Mouse (Mus musculus) lung, postnatal 0 days (tissue): Measurements from ENCODE around the gene Hs6st3.

Source experiments
- CTCF ChIP-seq: IDR thresholded peaks from 2 replicates; pipeline ENCODE4 v1.5.1; 2016; ENCODE audit warnings: antibody characterized with exemption, mild to moderate bottlenecking
- EP300 ChIP-seq: IDR thresholded peaks from 2 replicates; pipeline ENCODE4 v1.6.1; 2016; ENCODE audit warnings: antibody characterized with exemption, mild to moderate bottlenecking, control low read depth

- TF ChIP-seq CTCF = no peak
- no peak for TF ChIP-seq EP300
Measured at GRCm38 (mm10) chr14:119849338-119849737, 711.2 kb downstream of the Hs6st3 start.
